Mouse (Mus musculus) kidney, adult 10 weeks (tissue): ENCODE results near the gene Enox2. TPM values are rescaled to one million over a fixed set of nuclear protein-coding genes. Genes with fewer than 3 reads are reported as not detected.

ENCODE experiments used
- polyA plus RNA-seq: library from polyadenylated mRNA; stranded (reverse); fragments of 350-450 nt; fragmentation: Illumina TruSeq; extraction: RNeasy Lipid Tissue Mini Kit (QIAGEN cat#74804); gene quantifications from one replicate; pipeline ENCODE4 v1.2.3, GENCODE M21; 2014; ENCODE audit warnings: low read depth, low replicate concordance

Gene Enox2
- polyA plus RNA-seq: 19.2 TPM

GRCm38 (mm10) chrX:49287700-49288563 is at the start of gene Enox2:
Enox2 (minus strand) TSS chrX:49288259.

Other genes starting within 250 kb of the Enox2 start
- not detected for gene Arhgap36, start 175.7 kb upstream of the Enox2 start, polyA plus RNA-seq